Mouse (Mus musculus) liver, adult 2 months (tissue): ENCODE results near the gene Inava.

ENCODE experiments used
- CTCF ChIP-seq: fragments of 200-500 bp; IDR thresholded peaks from 2 replicates; pipeline ENCODE4 v1.5.1; 2011; ENCODE audit warnings: low read depth, low read length, control low read depth
- POLR2A ChIP-seq: fragments of 200-500 bp; IDR thresholded peaks from 2 replicates; pipeline ENCODE4 v1.6.1; 2011; ENCODE audit warnings: low read length, control low read depth; ENCODE audit not compliant: insufficient read depth; ENCODE audit errors: extremely low read depth

DNA sequence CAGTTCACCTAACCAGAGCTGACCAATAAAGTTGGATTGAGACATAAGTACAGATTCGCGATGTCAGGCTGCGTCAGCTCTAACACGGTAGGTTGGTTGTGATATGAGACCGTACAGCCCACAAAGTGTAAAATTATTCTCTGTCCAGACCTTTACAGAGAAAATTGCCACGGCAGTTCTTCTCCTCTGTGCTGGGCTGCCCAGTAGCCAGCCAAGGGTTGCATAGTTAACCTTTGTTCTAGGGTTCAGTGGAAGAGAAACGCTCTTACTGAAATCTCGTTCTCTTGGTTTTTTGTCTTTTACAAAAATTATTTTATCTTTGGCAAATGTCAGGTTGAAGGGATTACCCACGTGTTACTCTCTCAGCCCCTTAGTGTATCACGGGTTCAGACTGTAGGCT is 11.7 kb downstream of the Inava start:
- TF ChIP-seq CTCF: no peak
- TF ChIP-seq POLR2A: no peak
